Mouse (Mus musculus): ENCODE measurements around the gene Izumo1.

- TF ChIP-seq CTCF (IDR thresholded peaks at IDR 0.05; ENCODE audit: borderline replicate concordance, control insufficient read depth, extremely low read depth, insufficient read depth, low read length, poor library complexity) (no peak), POLR2A (IDR thresholded peaks at IDR 0.05; ENCODE audit: control insufficient read depth, extremely low read depth, insufficient read depth, low read length, poor library complexity) (no peak)
Measured at GRCm38 (mm10) chr7:45605704-45606289, 15.8 kb upstream of the Izumo1 start.

Data from thymus, adult 2 months (tissue).